Mouse (Mus musculus): ENCODE results near the gene Adcy1.

Gene Adcy1

DNA sequence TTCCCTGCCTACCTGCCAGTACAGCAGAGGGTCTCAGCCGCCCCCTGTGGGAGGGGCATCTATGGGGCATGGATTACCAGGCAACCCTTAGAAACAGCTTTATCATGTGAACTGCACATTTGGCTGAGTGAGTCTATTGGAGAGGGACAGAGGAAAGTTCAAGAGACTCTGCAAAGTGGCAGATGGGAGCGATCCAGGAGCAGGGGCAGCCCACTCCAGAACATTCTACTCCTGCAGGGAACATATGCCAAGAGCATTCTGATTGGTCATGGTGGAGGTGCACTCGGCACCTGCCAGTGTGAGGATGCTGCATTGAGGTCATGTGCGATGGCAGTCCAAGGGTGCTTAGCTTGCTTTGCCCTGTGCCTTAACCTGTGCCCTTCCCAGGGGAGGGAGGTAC is 6.5 kb downstream of the Adcy1 start:
- CTCF ChIA-PET: no interaction called here

DNA sequence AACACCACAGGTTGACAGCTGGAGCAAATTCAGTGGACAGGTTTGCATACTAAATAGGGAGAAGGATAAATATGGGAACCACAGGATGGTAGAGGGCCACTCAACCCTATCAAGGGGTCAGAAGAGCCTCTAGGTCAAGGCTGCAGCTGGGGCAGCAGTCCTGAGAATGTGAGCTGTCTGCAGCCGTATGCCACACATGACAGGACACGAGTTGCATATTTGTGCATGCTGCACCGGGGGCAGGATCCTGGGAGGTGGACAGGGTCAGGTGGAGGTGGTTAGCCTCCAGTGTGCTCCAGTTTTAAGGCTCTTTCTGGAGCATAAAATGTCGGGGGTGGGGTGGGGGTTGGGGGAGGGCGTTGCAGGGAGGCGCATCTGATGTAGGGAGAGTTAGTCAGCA is 8.3 kb downstream of the Adcy1 start:
- CTCF ChIA-PET: no interaction called here

DNA sequence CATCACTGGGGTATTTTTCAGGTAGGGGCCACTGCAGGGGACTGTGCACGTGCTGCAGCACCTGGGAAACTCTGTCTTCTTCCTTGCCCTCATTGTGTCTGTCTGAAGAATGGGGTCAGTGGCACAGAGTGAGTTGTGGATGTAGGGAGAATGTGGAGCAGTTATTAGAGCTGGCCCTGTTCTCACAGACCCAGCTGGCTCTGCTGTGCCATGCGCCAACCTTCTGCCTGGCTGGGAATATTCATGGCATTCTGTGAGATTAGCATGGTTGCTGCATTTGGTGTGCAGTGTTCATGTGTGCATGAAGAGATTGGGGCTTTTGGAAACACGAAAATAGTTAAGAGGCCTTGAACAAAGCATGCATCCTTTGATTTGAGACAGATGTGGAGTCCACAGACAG is 10.3 kb downstream of the Adcy1 start:
- CTCF ChIA-PET: no interaction called here

DNA sequence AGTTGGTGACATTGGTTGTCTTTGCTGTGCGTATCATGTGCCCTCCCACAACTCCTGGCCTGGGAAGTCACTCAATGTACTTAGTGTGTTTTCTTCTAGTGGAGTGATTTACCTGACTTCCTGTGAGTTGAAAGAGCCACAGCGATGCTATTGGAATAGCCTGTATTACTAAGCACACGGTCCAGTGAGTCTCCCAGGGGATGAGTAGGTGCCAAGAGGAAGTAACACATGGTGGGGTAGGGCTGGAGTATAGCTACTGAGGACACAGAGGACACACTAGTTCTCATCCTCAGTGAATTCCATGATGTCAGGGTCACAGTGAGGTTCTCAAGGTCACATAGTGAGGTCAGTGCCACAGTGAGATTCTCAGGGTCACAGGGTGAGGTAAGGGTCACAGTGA is 13.2 kb downstream of the Adcy1 start:
- CTCF ChIA-PET: no interaction called here

DNA sequence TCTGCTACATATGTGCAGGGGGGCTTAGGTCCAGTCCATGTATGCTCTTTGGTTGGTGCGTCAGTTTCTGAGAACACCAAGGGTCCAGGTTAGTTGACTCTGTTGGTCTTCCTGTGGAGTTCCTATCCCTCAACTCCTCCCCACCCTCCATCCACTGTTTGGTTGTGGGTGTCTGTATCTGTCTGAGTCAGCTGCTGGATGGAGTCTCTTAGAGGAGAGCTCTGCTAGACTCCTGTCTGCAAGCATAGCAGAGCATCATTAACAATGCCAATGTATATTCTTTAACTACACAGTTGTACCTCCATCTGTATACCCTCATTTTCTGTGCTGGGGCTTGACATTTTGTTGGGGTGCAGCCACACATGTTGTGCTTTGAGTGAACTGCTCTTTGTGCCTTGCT is 18.6 kb downstream of the Adcy1 start:
- CTCF ChIA-PET: no interaction called here

DNA sequence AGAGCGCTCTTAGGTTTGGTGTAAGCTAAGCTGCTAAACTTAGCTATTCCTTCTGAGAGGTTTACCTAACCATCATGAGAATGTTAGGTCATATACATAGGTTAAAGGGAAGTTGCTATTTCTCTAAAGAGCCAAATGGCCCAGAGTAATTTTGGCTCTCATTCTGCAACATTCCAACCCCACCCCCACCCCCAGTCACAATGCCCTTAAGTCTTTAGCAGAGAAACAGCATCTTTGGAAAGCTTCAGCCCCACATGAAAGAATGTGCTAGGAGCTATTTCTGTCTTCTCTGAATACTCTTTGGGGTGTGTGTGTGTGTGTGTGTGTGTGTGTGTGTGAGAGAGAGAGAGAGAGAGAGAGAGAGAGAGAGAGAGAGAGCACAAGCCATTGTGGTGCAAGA is 20.6 kb downstream of the Adcy1 start:
- CTCF ChIA-PET: no interaction called here

DNA sequence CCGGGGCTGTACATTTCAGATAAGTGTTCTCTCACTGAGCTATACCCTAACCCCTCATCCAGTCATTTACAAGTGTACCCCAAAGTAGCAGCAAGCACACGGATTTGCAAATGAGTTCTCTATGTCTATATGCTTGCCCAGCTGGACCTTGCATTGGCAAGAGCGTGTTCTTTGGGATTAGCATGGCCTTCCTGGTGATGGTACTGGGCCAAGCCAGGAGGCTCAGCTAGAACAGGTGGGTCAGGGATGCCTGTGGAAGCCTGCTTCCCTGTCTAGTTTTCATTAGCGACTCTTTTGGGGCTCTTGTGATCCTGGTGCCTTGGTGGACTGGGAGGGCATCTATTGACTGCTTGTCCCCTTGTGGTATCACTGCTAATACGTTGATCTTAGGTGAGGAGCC is 21.9 kb downstream of the Adcy1 start:
- CTCF ChIA-PET: no interaction called here

DNA sequence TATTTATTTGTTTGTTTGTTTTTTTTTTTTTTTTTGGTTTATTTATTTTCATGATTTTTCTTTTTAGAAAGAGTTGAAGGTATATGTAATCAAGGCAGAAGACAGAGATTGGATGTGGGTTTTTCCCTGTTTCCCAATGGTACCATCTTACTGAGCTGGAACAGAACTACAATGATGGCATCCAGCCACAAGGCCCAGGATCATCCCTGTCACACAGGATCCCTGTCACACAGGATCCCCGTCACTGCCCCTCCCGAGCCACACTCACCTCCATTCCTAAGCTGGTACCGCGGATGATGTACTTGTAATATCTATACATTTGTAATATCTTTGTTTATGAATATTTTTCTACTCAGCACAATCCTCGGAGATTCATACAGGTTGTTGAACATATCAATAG is 27.8 kb downstream of the Adcy1 start:
- CTCF ChIA-PET: no interaction called here

DNA sequence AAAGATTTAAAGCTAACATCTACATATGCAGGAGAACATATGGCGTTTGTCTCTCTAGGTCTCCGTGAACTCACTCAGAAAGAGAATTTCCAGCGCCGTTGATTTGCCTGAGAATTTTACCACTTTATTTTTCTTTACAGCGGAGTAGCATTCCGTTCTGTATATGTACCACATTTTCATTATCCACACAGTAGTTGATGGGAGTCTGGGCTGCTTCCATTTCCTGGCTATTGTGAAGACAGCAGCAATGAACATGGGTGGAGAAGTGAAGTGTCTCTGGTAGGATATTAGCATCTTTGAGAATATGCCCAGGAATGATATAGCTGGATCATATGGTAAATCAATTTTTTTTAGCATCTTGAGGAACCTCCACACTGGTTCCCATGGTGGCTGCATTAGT is 31.6 kb downstream of the Adcy1 start:
- CTCF ChIA-PET: no interaction called here

DNA sequence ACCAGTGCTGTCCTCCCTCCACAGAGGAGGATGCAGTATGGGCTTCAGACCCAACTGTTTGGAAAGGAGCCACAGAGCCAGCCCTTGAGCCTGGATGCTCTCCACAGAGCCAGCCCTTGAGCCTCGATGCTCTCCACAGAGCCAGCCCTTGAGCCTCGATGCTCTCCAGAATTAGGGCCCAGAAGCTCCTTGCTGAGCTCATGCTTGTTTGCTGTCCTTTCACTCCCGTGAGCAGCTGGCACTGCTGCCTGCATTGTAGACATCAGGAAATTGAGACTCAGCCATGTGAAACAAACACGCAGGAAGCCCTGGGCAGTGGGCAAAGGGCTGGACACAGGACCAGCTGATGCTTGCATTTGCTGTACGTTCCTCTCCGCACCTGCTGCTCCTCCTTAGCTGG is 38.4 kb downstream of the Adcy1 start:
- CTCF ChIA-PET: no interaction called here

DNA sequence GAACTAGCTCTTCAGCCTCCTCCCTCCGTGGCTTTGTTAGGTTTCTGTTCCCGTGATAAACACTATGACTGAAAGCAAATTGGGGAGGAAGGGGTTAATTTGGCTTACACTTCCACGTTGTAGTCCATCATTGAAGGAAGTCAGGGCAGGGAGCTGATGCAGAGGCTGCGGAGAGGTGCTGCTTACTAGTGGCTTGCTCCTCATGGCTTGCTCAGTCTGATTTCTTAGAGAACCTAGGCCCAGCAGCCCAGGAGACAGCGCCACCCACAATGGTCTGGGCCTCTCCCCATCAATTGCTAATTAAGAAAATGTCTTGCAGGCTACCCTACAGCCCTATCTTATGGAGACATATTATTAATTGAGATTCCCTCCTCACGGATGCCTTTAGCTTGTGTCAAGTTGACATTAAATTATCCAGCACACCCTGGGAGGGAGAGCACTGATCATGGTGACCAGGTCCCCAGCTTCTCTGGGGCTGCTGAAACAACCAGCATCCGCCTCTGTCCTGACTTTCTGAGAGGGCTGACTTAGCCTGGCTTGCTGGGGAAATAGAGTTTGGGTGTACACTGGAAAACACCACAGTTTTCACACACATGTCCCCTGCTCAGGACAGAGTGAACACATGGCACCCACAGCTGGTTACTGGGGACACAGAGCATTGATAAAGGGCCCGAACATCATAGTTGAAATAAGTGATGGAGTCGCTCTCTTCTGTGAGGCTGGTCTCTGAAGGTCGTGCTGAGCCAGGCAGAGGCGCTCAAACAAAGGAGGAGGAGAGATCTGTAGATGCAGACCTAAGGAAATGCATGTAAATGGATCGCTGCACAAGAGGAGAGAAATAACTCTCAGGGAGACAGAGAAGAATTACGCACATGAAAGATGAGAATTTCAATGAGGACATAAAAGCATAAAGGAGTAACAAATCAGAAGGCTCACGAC is 39.2 kb downstream of the Adcy1 start:
- CTCF ChIA-PET: no interaction called here

DNA sequence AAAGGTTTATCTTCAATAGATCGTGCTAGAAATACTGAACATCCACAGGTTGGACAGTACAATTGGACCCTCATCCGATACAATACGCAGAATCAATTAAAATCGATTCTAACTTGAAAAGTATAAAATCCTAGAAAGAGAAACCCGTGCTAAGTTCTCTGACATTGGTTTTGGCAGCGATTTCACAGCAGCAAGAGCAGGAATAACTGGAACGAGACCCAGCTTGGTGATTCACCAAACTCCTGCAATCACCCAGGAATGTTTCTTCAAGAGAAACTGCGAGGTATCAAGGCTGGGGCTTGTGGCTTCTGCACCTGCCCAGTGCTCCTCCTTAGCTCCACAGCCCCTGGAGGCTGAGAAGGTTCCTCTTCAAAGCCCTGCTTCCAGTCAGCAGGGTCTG is 42.0 kb downstream of the Adcy1 start:
- CTCF ChIA-PET: no interaction called here

DNA sequence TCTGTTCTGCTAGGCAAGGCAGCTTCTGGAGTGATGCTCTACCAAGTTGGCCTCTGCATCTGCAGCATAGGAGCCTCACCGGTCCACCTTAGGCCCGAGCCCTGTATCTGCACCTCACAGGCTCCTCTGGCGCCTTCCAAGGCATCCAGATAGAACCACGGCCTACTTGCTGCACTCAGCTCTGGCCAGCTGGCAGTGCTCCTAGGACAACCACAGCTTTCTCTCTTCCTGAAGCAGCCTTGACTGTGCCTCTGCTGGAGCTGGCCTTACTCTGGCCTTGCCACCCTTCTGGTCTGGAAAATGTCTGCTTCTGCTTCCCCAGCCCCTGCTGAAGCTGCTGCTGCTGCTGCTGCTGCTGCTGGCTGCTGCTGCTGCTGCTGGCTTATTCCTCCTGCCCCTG is 45.8 kb downstream of the Adcy1 start:
- CTCF ChIA-PET: no interaction called here

DNA sequence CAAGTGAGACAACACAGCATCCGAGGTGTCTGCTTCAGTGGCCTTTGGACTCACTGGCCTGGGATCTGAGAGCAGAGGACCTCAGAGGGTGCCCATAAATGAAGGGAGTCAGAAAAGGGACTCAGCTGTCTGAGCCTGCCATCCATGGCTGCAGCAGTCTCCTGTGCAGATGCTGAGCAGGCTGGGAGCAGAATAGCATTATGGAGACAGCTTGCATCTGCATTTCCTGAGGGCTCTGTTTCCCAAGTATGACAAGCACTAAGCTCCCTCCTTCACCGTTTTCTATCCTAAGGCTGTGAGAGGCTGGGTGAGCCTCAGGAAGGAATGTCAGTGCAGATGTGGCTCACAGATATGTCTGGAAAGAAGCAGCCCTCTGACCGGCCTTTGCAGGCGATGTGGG is 49.8 kb downstream of the Adcy1 start:
- CTCF ChIA-PET: no interaction called here

DNA sequence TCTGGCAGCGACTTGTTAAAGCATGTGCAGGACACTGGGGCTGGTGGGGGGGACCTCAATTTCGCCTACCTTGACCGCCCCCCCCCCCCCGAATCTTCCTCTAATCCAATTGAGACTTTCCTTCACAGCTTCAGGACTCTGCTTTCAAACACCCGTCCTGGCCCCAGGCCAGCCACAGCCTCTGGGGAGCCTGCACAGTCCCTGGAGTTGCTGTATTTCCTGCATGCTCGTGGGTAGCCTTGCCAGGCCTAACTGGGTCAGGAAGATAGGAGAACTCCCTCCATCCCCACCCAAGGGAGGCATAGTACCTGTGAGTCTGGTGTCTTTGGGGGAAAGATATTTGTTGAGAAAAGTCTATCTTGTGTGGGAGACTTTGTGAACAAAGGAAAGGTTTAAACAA is 50.4 kb downstream of the Adcy1 start:
- CTCF ChIA-PET: no interaction called here

DNA sequence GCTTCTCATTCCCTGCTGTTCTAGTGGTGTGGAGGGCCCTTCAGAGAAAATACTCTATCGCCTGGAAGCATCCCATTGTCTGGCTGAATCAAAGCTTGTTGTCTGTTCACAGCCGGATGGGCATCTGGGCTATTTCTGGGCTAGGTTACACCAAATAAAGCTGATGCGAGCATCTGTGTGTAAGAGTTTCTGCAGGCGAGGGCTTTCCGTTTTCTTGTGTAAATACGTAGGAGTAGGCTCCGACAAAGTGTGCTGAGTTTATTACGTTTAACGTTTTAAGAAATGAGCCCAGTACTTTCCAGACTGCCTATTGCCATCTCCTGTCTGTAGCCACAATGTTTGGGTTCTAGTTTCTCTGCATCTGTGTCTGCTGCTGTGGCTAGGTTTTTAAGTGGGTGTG is 51.0 kb downstream of the Adcy1 start:
- CTCF ChIA-PET: no interaction called here

DNA sequence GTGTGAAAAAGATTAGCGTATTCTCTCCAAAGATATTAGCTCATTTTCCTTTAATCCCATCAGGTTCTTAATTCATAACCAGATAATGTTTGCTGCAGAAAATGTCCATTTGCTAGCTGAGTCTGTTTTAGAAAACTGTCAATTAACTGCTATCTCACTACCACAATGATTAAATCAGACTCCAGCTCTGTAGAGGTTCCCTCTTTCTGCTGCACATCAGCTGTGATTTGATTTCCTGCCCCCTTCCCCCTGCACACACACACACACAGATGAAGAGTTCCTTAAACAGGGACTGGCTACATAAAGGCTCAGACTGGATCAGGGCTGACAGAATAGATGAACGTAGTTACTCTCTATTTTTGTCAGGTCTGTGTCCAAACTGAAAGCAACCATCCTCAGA is 53.4 kb downstream of the Adcy1 start:
- CTCF ChIA-PET: no interaction called here

DNA sequence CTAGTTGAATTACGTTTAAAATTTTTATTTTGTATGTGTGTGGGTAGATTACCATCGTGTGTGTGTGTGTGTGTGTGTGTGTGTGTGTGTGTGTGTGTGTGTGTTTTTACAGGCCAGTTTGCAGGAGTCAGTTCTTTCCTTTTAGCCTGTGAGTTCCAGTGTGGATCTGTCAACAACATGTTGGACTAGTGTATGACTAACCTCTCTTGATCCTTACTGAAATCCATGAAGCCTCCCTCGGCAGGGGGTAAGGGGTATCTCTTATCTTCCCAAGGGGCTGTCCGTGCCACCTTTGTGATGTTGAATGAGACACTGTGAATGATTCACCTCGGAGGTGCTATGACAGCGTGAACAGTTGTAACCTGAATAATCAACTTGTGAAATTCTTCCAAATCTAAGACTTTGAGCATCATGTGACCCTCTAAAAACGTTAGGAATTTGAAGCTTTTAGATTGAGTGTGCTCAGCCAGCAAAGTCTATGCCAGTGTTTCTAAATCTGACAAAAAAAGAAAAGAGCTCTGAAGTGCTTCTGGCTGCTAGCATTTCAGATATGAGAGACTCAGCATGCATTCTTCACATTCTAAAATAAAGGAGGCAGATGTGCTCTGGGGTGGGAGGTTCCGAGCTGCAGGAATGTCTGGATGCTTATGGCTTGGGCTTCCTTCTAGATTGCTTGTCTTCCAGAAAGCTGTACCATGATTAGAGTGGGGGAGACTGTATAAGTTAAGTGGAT is 66.2 kb downstream of the Adcy1 start:
- CTCF ChIA-PET: no interaction called here

DNA sequence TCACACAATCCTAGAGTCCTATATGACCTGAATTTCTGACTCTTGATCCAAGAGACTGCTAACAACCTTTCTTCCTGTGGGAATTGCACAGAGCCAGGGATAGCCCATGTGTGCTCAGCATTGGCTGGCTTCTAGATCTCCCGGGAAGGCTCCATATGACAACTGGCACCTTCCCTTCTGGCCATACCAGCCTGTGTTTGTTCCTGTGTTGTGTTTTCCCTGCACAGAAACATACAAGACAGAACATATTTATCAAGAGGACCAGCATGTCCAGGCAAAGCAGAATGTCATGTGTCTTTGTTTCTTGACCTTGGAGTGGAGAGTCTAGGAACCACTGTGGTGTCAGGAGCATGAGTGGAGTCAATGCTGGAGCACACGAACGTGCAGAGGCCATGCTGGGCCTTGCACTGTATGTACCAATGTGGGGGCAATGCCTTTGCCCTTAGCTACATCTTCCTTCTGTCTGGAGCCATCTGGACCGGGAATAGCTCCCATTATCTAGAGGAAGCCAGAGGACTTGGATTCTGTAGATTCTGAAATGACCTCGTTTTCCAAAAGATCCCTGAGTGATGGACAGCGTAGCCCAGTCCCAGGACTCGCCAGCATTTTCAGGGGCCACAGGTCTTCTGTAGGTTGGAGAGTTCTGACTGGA is 69.6 kb downstream of the Adcy1 start:
- CTCF ChIA-PET: no interaction called here

DNA sequence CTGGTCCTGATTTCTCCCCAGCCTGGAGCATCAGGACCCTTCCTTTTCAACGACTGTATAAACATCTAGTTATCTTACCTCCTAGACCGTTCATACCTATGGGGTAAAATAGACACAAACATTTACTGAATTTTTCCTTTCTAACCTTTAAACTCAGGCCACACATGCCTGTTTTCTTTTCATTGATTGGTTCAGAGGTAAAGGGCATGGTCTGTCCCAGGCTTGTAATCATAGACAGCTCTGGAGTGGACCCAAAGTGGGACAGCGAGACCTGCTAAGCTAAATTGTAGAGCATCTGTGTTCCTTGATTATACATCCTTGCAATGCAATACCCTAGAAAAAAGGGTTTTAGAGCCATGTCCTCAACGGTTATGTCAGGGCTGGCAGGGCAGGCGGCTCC is 70.4 kb downstream of the Adcy1 start:
- CTCF ChIA-PET: no interaction called here

DNA sequence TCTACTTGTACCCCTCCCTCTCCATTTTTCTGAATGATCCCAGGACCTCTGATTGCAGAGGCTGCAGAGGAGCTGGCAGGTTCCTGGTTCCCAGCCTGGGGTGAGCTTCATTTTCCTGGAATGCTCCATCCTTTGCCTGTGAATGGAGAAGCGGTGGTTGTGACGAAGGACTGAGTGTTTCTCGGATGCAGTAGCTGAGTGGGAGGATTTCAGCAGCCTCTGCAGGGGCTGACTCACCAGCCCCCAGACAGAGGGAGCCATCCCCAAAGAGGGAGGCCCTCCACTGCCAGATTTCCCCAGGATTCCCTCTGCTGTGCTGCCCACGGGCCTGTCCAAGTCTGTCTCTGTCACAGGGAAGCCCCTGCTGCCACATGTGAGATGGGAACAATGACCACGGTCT is 71.0 kb downstream of the Adcy1 start:
- CTCF ChIA-PET: no interaction called here

DNA sequence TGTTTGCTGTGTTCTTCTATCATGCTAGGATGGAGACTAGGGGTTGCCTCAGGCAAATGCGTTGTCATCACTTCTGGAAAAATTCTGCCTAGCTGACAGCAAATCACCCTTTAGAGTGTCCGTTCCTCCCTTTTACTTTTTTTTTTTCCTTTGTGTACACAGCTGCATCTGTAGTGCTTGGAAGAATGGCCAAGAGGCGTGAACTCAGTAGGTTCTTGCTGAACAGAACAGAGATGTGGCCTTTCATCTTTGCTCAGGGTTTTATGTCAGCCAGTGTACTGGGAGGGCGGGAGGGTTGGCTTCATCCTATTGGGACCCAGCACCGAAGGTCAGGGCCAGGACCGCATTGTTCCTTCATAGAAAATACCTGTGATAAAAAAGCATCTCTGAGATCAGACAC is 72.0 kb downstream of the Adcy1 start:
- CTCF ChIA-PET: no interaction called here

DNA sequence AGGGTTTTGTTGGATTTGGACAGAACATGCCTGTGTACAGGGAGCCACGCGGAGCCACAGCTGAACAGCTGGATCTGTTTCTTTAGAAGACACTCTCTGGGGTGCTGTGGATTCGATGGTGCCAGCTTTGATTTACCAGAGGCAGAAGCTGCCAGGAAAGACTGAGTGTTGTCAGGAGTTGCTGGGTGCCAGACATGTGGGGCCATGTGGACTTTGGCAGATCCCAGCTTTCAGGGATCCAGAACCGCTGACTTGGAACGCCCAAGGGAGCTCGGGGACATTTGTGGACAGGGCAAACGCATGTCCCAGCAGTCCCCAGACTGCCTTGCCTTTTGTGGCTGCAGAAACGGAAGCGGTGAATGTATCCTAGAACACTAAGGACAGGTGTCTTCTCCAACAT is 72.5 kb downstream of the Adcy1 start:
- CTCF ChIA-PET: no interaction called here

Data from spleen, embryonic (tissue).